Mouse (Mus musculus) layer of hippocampus, adult 18-20 months (tissue): Measurements from ENCODE around the gene Fam76a. TPM values are rescaled to one million over a fixed set of nuclear protein-coding genes. Genes with fewer than 3 reads are reported as not detected.

ENCODE experiments used
- DNase-seq, 2 experiments: peaks; one replicate each; pipeline ENCODE4 v3.0.0; 2022; ENCODE audit warnings: low spot score in 2 of 2
- total RNA-seq, 2 experiments: library from RNA; stranded (reverse); gene quantifications; 2 replicates each; pipeline ENCODE4 v1.2.3; 2021

Gene Fam76a
- total RNA-seq, 2 experiments from 2014 or later: 53.1 to 60.5 TPM

DNA sequence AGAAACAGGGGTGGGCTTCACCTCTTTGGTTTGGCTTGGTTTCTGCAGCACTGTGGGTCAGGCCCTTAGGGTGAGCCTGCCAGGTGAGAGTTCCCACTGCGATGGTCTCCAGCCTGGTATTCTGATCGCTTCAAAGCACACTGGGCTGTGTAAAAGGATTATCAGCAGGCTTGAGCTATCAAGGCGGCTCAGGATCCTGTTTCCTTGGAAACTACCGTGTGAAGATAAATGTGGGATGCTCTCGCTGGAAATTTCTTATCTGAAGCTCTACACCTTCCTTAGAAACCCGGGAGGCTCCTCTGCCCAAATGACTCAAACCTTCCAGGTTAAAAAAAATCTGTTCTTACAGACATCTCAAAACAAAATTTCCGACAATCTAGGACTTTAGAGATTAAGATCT, 28.0 kb downstream of the Fam76a start:
- DNase-seq: peak in 1 of 2 experiments; percentile 29

DNA sequence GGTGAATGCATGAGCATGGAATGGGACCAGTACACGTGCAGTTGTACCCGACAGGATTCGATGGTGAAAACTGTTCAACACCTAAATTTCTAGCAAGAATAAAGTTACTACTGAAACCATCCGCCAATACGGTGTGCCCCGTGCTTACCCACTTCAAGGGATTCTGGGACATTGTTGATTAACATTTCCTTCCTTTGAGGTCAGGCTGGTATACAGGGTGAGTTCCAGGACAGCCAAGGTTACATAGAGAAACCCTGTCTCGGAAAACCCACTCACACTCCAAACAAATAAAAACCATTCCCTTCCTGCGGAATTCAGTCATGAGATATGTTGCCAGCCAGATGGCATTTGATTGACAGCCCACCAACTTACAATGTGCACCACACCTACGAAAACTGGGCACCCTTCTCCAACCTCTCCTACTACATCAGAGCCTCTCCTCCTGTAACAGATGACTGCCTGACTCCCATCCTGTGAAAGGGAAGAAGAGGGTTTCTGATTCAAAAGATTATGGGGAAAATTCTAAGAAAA, 37.4 kb downstream of the Fam76a start:
- peak; percentile 40 to 70 for DNase-seq

DNA sequence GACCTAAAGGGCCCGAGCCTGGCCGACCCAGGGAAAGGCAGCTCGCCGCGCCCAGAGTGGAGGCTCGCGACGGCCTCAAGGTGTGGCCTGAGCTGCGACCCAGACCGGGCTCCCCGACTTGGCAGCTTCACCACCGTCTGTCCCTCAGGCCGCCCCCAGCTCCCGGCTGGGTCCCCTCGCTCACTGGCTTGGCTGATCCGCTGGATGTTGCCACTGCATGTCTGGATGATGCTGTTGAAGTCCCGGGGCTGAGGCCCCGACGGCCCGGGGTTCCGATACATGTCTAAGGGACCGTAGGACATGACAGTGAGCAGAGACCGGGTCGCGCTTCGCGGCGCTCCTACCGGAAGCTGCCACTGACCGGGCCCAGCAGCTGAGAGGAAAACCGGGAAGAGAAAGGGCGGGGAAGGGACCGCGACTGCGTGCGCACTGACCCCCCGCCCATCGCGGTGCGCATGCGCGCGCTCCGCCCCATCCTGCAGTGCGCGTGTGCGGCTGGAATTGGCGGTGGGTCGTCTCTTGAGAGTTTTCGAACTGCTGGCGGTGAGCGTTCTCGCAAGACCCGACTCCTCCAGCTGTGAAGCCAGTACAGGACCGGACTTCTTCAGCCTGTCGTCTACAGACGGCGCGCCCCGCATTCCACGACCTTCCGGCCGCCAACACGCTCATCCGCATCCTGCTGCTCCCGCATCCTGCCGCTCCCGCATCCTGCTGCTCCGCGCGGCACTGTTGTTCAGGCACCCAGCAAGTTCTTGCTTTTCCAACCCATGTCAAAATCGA, 38.1 kb downstream of the Fam76a start, which contains the start of gene Stx12:
Gene Stx12, minus strand, starts transcription at position 446 of the 780 bp plus-strand sequence.
- peak; percentile 86 to 92 for DNase-seq

DNA sequence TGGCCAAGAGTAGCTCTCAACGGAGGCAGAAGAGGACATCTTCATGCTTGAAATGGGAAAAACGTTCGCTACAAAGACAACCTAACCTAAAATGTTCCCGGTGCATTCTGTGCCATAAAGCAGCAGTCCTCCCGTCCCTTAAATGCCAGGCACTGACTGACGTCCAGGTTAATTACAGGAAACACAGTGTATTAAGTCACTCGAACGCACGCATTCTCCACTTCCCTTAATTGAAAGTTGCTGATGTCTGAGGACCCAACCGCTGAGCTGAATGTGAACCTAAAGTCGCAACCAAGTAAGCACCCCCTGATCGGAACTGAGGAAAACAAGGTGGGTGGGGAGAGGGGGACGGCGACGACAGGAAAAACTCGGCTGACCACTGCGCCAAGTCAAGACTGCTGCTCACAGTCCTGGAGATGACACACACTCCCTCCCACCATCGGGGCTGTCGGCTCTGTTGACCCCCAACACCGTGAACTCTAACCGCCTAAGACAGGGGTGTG, 38.7 kb downstream of the Fam76a start:
- DNase-seq: no peak

DNA sequence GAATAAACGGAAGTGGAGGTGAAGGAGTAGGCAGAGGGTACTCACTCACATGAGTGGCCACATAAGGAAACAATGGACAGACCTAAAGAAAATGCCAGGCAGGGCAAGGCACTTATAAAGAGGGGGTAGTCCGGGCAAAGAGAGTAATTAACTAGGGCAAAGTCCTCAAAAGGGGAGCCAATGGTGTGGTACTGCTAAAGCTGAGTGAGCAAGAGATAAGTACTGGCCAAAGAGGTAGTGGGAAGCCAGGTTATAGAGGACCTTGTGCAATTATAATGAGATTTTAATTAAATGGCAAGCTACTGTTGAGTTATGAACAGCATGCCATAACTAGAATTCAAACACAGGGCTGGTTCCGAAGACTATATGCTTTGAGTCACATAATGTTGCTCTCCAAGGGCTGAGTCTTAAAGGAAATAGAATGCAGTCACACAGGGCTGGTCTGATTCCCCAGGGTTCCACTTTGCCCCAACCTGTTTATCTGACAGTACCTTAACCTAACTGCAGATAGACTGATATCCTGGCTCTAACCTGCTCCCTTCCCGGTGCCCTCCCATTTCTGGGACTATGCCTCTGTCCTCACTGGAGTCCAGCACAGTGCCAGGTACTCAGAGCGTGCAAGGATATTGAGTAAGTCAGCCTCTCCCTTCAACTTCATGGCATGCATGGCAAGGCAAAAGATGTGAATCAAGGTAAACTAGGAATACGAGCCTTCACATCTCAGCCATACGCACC, 47.8 kb downstream of the Fam76a start:
- no peak for DNase-seq

DNA sequence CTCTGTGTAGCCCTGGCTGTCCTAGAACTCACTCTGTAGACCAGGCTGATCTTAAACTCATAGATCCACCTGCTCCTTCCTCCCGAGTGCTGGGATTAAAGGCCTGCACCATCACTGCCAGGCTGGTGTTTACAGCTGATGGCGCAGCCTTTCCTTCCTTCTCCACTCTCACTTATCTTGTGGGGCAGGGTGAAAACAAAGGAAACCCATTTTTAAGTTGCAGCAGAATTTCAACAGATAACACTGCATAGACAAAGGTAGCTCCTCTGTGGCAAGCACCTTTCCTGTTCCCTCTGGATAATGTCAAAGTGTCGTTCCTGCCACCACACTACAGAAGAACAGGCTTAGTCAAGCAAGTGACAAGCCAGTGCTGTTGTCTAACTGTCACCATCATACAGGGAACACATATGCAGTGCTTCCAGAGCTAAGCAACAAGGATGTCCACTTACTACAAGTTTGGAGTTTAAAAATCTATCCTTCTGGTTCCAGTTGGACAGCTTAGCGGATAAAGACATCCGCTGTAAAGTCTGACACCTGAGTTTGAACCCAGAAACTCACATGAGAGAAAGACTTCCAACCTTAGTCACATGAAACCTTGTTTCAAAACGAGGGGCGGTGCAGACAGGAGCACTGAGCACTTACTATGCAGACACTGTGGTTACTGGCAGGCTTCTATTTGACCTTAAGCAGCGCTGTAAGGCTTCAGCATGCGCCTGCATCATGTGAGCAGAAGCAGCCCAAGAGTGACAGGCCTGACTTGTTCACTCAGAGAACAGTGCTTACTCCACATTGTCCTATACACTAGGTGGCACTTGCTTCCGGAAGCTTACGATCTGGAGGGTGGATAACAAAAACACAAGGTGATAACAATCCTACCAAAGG, 48.6 kb downstream of the Fam76a start:
- no peak for DNase-seq

DNA sequence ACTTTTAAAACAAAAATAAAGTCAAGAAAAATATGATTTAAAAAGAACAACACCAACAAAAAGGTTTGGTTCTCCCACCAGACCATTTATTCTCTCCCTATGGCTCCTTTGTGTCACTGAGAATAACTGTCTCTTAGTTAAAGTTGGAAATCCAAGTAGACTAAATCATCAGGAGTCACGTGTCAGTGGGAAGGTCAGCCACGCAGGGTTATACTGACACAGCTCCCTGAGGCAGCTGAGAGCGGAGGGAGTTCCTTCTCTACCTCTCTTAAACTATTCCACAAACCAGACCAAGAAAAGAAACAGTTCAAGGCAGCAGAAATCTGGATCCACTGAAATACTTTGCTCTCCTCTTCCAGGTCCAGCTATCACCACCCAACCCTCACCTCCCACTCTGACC, 51.2 kb downstream of the Fam76a start:
- no peak for DNase-seq

DNA sequence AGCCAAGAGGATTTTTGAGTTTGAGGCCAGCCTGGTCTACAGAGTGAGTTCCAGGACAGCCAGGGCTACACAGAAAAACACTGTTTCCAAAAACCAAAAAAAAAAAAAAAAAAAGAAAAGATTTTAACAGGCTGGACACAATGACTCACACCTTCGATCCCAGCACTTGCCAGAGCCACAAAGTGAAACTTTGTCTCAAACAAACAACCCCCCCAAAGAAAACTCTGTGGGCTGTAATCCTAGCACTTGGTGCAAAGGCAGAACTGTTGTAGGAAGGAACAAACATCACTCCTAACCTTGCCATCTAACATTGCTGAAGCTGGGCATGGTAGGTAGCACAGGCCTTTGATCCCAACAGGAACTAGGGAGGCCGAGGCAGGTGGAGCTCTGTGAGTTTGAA, 57.5 kb downstream of the Fam76a start:
- DNase-seq: no peak

DNA sequence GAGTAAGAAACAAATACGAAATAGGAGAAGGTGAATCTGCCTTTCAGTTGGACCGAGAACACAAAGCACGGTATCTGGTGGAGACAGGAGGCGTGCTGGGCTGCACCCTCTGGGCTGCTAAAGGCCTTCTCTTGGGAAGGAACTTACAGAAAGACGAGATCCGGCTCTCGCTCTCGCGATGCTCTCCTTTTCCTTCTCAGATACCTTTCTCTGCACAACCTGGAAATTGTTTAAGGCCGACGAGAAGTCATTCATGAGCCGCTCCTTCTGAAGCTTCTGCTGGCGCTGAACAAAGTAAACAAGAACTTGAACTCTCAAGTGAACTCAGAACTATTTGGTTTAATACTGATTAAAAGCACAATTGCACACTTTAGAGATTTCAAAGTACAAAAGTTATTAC, 59.3 kb downstream of the Fam76a start:
- DNase-seq: no peak

DNA sequence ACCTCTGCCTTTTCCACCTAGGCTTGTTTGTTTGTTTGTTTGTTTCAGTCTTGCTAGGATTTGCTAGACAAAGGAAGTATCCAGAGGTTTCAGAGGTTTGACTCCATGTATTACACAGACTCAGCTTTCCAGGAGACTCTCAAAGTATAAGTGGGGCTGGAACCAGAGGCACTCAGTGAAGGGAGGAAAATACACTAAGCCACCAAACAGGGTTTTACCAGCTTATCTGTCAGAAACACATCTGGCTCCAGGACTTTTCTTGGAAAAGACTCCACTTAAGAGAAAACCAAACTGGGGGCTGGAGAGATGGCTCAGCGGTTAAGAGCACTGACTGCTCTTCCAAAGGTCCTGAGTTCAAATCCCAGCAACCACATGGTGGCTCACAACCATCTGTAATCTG, 61.5 kb downstream of the Fam76a start:
- DNase-seq: no peak

Other genes with a start within 250 kb of the Fam76a start
- gene Xkr8, start 190.0 kb downstream of the Fam76a start, total RNA-seq: 1 to 10 TPM; 4.0 to 5.2 TPM
- gene Smpdl3b, start 165.3 kb downstream of the Fam76a start, total RNA-seq: 1 to 10 TPM; 3.6 to 4.8 TPM
- gene Rpa2, start 154.2 kb downstream of the Fam76a start, total RNA-seq: 10 to 100 TPM; 14.4 to 16.4 TPM
- 1 to 10 TPM in 1 of 2 experiments, under 1 TPM in 1; 0.43 to 1.1 TPM for gene Themis2, start 126.2 kb downstream of the Fam76a start, total RNA-seq
- 10 to 100 TPM; 42.8 to 43.7 TPM for gene Ppp1r8, start 79.4 kb downstream of the Fam76a start, total RNA-seq
- 100 to 1,000 TPM; 109 to 111 TPM for gene Stx12, start 38.0 kb downstream of the Fam76a start, total RNA-seq
- under 1 TPM; 0.13 to 0.35 TPM for gene Fgr, start 51.5 kb upstream of the Fam76a start, total RNA-seq
- gene Ahdc1, start 88.7 kb upstream of the Fam76a start, total RNA-seq: 100 to 1,000 TPM; 114 to 116 TPM
- 10 to 100 TPM; 27.4 to 32.6 TPM for gene Wasf2, start 207.9 kb upstream of the Fam76a start, total RNA-seq